Mouse (Mus musculus): ENCODE data around the gene Hacd2. TPM values are rescaled to one million over a fixed set of nuclear protein-coding genes. Genes with fewer than 3 reads are reported as not detected.
A peak's percentile ranks its signal among the peaks of the same experiment; 100 is the strongest.

Gene Hacd2
- polyA plus RNA-seq, 1 experiment: 94.1 TPM

GRCm38 (mm10) chr16:35139416-35139815 is 117.2 kb downstream of the Hacd2 start:
- no peak overlapping the region for H3K4me3 ChIP-seq (ENCODE audit: control insufficient read depth, low read depth, low read length)
- TF ChIP-seq POLR2A (IDR thresholded peaks at IDR 0.05; ENCODE audit: control insufficient read depth, low read depth, low read length) (no peak), CTCF (IDR thresholded peaks at IDR 0.05; ENCODE audit: control insufficient read depth, insufficient read depth, insufficient replicate concordance, low read depth, low read length) (no peak)
- peaks cover 6% of the 10 kb centered on the region for H3K4me1 ChIP-seq (ENCODE audit: control insufficient read depth, insufficient read depth, low read length)
- no peak overlapping the region for H3K27ac ChIP-seq (ENCODE audit: control insufficient read depth, insufficient read depth, low read depth, low read length)
- H3K27me3 ChIP-seq (ENCODE audit: control insufficient read depth, insufficient read depth, low read length): 0 out of 2 replicates have a peak, but pooled peaks cover 2% of the 10 kb centered on the region
- no peaks in the 10 kb centered on the region for H3K36me3 ChIP-seq (ENCODE audit: control insufficient read depth, insufficient read depth, low read length)

GRCm38 (mm10) chr16:35139873-35140619 is 117.8 kb downstream of the Hacd2 start:
- TF ChIP-seq CTCF (IDR thresholded peaks at IDR 0.05; ENCODE audit: control insufficient read depth, insufficient read depth, insufficient replicate concordance, low read depth, low read length) (no peak), POLR2A (IDR thresholded peaks at IDR 0.05; ENCODE audit: control insufficient read depth, low read depth, low read length) (no peak)
- no peaks in the 10 kb centered on the region for H3K36me3 ChIP-seq (ENCODE audit: control insufficient read depth, insufficient read depth, low read length)
- H3K27me3 ChIP-seq (ENCODE audit: control insufficient read depth, insufficient read depth, low read length): 0 out of 2 replicates have a peak, but pooled peaks cover 2% of the 10 kb centered on the region
- no peak overlapping the region for H3K4me3 ChIP-seq (ENCODE audit: control insufficient read depth, low read depth, low read length)
- H3K27ac ChIP-seq (ENCODE audit: control insufficient read depth, insufficient read depth, low read depth, low read length): no peak overlapping the region
- peaks cover 6% of the 10 kb centered on the region for H3K4me1 ChIP-seq (ENCODE audit: control insufficient read depth, insufficient read depth, low read length)

- TF ChIP-seq CTCF (IDR thresholded peaks at IDR 0.05; ENCODE audit: control insufficient read depth, insufficient read depth, insufficient replicate concordance, low read depth, low read length) (no peak), POLR2A (IDR thresholded peaks at IDR 0.05; ENCODE audit: control insufficient read depth, low read depth, low read length) (no peak)
- Histone ChIP-seq H3K27ac (ENCODE audit: control insufficient read depth, insufficient read depth, low read depth, low read length) (no peak overlapping the region), H3K4me1 (ENCODE audit: control insufficient read depth, insufficient read depth, low read length) (peaks cover 6% of the 10 kb centered on the region), H3K36me3 (ENCODE audit: control insufficient read depth, insufficient read depth, low read length) (no peaks in the 10 kb centered on the region), H3K4me3 (ENCODE audit: control insufficient read depth, low read depth, low read length) (no peak overlapping the region), H3K27me3 (ENCODE audit: control insufficient read depth, insufficient read depth, low read length) (0 out of 2 replicates have a peak, but pooled peaks cover 2% of the 10 kb centered on the region)
Observed at GRCm38 (mm10) chr16:35140620-35140975, 118.4 kb downstream of the Hacd2 start.

GRCm38 (mm10) chr16:35141839-35142238 is 119.6 kb downstream of the Hacd2 start:
- Histone ChIP-seq H3K27me3 (ENCODE audit: control insufficient read depth, insufficient read depth, low read length) (0 out of 2 replicates have a peak, but pooled peaks cover 2% of the 10 kb centered on the region), H3K36me3 (ENCODE audit: control insufficient read depth, insufficient read depth, low read length) (no peaks in the 10 kb centered on the region), H3K4me1 (ENCODE audit: control insufficient read depth, insufficient read depth, low read length) (peaks cover 6% of the 10 kb centered on the region), H3K27ac (ENCODE audit: control insufficient read depth, insufficient read depth, low read depth, low read length) (no peak overlapping the region), H3K4me3 (ENCODE audit: control insufficient read depth, low read depth, low read length) (no peak overlapping the region)
- no peak for TF ChIP-seq CTCF (IDR thresholded peaks at IDR 0.05; ENCODE audit: control insufficient read depth, insufficient read depth, insufficient replicate concordance, low read depth, low read length)
- no peak for TF ChIP-seq POLR2A (IDR thresholded peaks at IDR 0.05; ENCODE audit: control insufficient read depth, low read depth, low read length)

GRCm38 (mm10) chr16:35146153-35146552 is 123.9 kb downstream of the Hacd2 start:
- TF ChIP-seq POLR2A (IDR thresholded peaks at IDR 0.05; ENCODE audit: control insufficient read depth, low read depth, low read length) (no peak), CTCF (IDR thresholded peaks at IDR 0.05; ENCODE audit: control insufficient read depth, insufficient read depth, insufficient replicate concordance, low read depth, low read length) (no peak)
- Histone ChIP-seq H3K4me1 (ENCODE audit: control insufficient read depth, insufficient read depth, low read length) (no peaks in the 10 kb centered on the region; the same call in 1 of the 2 replicates), H3K27me3 (ENCODE audit: control insufficient read depth, insufficient read depth, low read length) (0 out of 2 replicates have a peak, but pooled peaks cover 2% of the 10 kb centered on the region), H3K27ac (ENCODE audit: control insufficient read depth, insufficient read depth, low read depth, low read length) (no peak overlapping the region), H3K4me3 (ENCODE audit: control insufficient read depth, low read depth, low read length) (no peak overlapping the region), H3K36me3 (ENCODE audit: control insufficient read depth, insufficient read depth, low read length) (no peaks in the 10 kb centered on the region)

- no peak overlapping the region for H3K4me3 ChIP-seq (ENCODE audit: control insufficient read depth, low read depth, low read length)
- peaks cover 2% of the 10 kb centered on the region; the same call in 1 of the 2 replicates for H3K27me3 ChIP-seq (ENCODE audit: control insufficient read depth, insufficient read depth, low read length)
Observed at GRCm38 (mm10) chr16:35153146-35153755, 131.0 kb downstream of the Hacd2 start.

GRCm38 (mm10) chr16:35154245-35154640 is 132.0 kb downstream of the Hacd2 start:
- Histone ChIP-seq H3K27me3 (ENCODE audit: control insufficient read depth, insufficient read depth, low read length) (peaks cover 2% of the 10 kb centered on the region; the same call in 1 of the 2 replicates), H3K4me3 (ENCODE audit: control insufficient read depth, low read depth, low read length) (peak overlapping the region; percentile 67), H3K27ac (ENCODE audit: control insufficient read depth, insufficient read depth, low read depth, low read length) (no peak overlapping the region), H3K4me1 (ENCODE audit: control insufficient read depth, insufficient read depth, low read length) (peaks cover 7% of the 10 kb centered on the region), H3K36me3 (ENCODE audit: control insufficient read depth, insufficient read depth, low read length) (no peaks in the 10 kb centered on the region)
- TF ChIP-seq POLR2A (IDR thresholded peaks at IDR 0.05; ENCODE audit: control insufficient read depth, low read depth, low read length): no peak
- TF ChIP-seq CTCF (IDR thresholded peaks at IDR 0.05; ENCODE audit: control insufficient read depth, insufficient read depth, insufficient replicate concordance, low read depth, low read length): no peak

More at GRCm38 (mm10) chr16:35153146-35153755, 131.0 kb downstream of the Hacd2 start:
- H3K4me1 ChIP-seq (ENCODE audit: control insufficient read depth, insufficient read depth, low read length): peaks cover 7% of the 10 kb centered on the region
- TF ChIP-seq CTCF (IDR thresholded peaks at IDR 0.05; ENCODE audit: control insufficient read depth, insufficient read depth, insufficient replicate concordance, low read depth, low read length): no peak
- no peak for TF ChIP-seq POLR2A (IDR thresholded peaks at IDR 0.05; ENCODE audit: control insufficient read depth, low read depth, low read length)
- no peak overlapping the region for H3K27ac ChIP-seq (ENCODE audit: control insufficient read depth, insufficient read depth, low read depth, low read length)
- no peaks in the 10 kb centered on the region for H3K36me3 ChIP-seq (ENCODE audit: control insufficient read depth, insufficient read depth, low read length)

All from testis, adult 2 months (tissue).